Mouse (Mus musculus) E14TG2a.4 (cell line): ENCODE measurements at regions not wholly inside any gene's neighbourhood (a gene's known extent, or its start where the extent isn't known, plus 50 kb on each side); places are given as distances from the start of the nearest gene placed in this dataset.

Source experiments
- CTCF ChIP-seq: conservative IDR thresholded peaks from 2 replicates; pipeline ENCODE4 v1.5.1; 2014; ENCODE audit warnings: low read length
- NANOG ChIP-seq: IDR thresholded peaks from 2 replicates; pipeline ENCODE4 v1.6.1; 2014; ENCODE audit warnings: borderline replicate concordance, low read length, mixed read lengths

DNA sequence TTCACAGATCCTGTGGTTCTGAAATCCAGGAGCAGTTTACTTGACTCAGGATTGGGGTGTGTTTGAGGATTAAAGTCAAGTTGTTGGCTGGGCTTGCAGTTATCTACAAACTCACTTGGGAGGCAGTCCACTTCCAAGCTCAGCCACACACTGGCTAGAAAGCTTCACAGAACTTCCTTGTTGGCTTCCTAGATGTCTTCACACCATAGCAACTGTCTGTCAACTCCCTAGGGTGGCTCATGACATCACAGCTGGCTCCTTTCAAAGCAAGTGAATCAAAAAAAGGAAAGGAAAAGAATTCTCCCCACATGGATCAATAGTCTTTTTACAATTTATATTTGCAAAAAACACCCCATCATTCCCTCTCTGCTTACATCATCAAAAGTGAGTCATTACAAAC, 408.9 kb downstream of the Sorl1 start:
- no peak for TF ChIP-seq CTCF
- TF ChIP-seq NANOG = no peak
